ENCODE assay signal across 12 mouse cellular contexts in the genomic region with DNA sequence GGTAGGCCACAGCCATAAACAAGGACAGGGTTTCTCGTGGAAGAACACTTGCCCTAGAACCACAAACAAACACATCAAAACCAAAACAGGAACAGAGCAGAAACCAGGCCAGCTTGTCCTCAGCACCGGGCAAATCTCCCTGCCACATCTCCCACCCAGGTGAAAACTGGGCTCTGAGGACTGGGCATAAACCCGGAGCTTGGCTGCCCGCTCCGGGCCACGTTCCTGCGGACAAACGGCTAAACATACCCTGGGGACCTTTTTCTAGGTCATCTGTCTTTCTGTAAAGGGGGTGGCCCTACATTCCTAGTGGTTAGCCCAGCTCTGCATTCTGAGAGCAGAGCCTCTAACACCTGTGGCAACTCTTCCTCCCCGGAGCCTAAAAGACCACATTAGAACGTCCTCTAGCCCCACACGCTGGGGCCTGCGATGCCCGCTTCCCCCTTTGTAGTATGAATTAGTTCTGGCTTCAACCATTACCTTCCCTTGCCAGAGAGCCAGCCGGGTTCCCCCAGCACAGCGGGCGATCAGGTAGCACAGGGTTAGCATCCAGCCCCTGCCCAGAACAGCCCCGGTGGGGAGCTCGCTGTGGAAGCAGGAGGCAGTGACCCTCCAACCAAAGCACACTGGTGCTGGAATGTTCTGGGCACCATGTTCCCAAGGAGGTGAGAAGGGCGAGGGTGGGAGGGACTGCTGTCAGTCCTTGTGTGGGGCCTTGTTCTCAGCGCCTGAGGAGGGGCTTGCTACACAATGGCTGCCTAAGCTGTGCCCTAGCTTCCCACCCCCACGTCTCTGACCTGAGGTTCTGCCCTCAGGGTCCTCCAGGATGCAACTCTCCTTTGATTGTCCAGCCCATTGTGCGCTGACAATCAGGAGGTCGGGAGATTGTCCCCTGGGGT. TPM values are rescaled to one million over a fixed set of nuclear protein-coding genes. Genes with fewer than 3 reads are reported as not detected.
A peak's percentile ranks its signal among the peaks of the same experiment; 100 is the strongest.
DNase-seq lines count a peak whose midpoint lies in the region; ATAC-seq and TF ChIP-seq lines count a peak whose summit lies in the region.
"Had no signal": no experiment of that assay in that cellular context is flagged by ENCODE, and none has a peak within 500 bp of the region (broad histone marks: within the 10 kb centered on the region; RNA-seq: fewer than 3 reads in every experiment).

No protein-coding gene starts in this region.

- no peaks in the 10 kb centered on the region for H3K36me3 ChIP-seq in forebrain, embryonic 11.5 days (ENCODE audit: control insufficient read depth, insufficient read depth, low read length)
- 0 out of 2 replicates have a peak, but pooled peaks cover 2% of the 10 kb centered on the region for H3K36me3 ChIP-seq in forebrain, embryonic 15.5 days
- H3K36me3 ChIP-seq in midbrain, embryonic 11.5 days (ENCODE audit: control insufficient read depth, insufficient read depth, low read length) = no peaks in the 10 kb centered on the region
- H3K36me3 ChIP-seq in midbrain, embryonic 14.5 days (ENCODE audit: control insufficient read depth, insufficient read depth, low read length) = peaks cover 6% of the 10 kb centered on the region; the same call in 1 of the 2 replicates
- no peaks in the 10 kb centered on the region for H3K36me3 ChIP-seq in embryonic facial prominence, embryonic 10.5 days (replicated peaks)
- H3K36me3 ChIP-seq: liver, embryonic 15.5 days had no signal

- no peak overlapping the region for H3K4me2 ChIP-seq in forebrain, embryonic 11.5 days (ENCODE audit: low read depth, low read length, severe bottlenecking)
- H3K4me2 ChIP-seq in forebrain, embryonic 15.5 days (replicated peaks) = no peak overlapping the region
- H3K4me2 ChIP-seq in midbrain, embryonic 11.5 days = no peak overlapping the region
- no peak overlapping the region for H3K4me2 ChIP-seq in midbrain, embryonic 14.5 days (ENCODE audit: low read length)
- H3K4me2 ChIP-seq: liver, embryonic 15.5 days had no signal

- no peak for TF ChIP-seq CTCF in olfactory bulb, adult 2 months (IDR thresholded peaks at IDR 0.05; ENCODE audit: insufficient read depth, low read depth, low read length)

- no peak overlapping the region for H3K27ac ChIP-seq in forebrain, embryonic 11.5 days (ENCODE audit: low read depth, low read length)
- H3K27ac ChIP-seq in forebrain, embryonic 15.5 days (replicated peaks) = no peak overlapping the region
- no peak overlapping the region for H3K27ac ChIP-seq in midbrain, embryonic 11.5 days (ENCODE audit: low read depth, low read length)
- no peak overlapping the region for H3K27ac ChIP-seq in midbrain, embryonic 14.5 days (replicated peaks; ENCODE audit: low read depth, low read length)
- H3K27ac ChIP-seq in embryonic facial prominence, embryonic 10.5 days (replicated peaks) = peak overlapping the region; percentile 45
- H3K27ac ChIP-seq in olfactory bulb, adult 2 months (ENCODE audit: insufficient read depth, low read depth, low read length) = peak overlapping the region; percentile 63; the same call in 1 of the 2 replicates
- H3K27ac ChIP-seq: liver, embryonic 15.5 days had no signal

- ATAC-seq in forebrain, embryonic 11.5 days (replicated peaks; ENCODE audit: low FRiP score) = no peak
- ATAC-seq in forebrain, embryonic 15.5 days (replicated peaks) = no peak
- ATAC-seq in midbrain, embryonic 11.5 days (ENCODE audit: low FRiP score) = peak; percentile 36; the same call in 1 of the 2 replicates
- no peak for ATAC-seq in midbrain, embryonic 14.5 days (ENCODE audit: low FRiP score, low TSS enrichment)
- ATAC-seq: CD4-positive, CD25-positive, alpha-beta regulatory T cell, adult 4 months had no signal

- peak overlapping the region; percentile 23; the same call in 1 of the 2 replicates for H3K9ac ChIP-seq in forebrain, embryonic 11.5 days (ENCODE audit: low read length)
- H3K9ac ChIP-seq in forebrain, embryonic 15.5 days (replicated peaks) = no peak overlapping the region
- H3K9ac ChIP-seq in midbrain, embryonic 11.5 days (ENCODE audit: low read length) = no peak overlapping the region; the same call in 1 of the 2 replicates
- H3K9ac ChIP-seq in midbrain, embryonic 14.5 days (replicated peaks; ENCODE audit: low read length) = no peak overlapping the region; the same call in 1 of the 2 replicates
- H3K9ac ChIP-seq: liver, embryonic 15.5 days had no signal

- H3K4me3 ChIP-seq in forebrain, embryonic 11.5 days (ENCODE audit: low read depth, low read length) = no peak overlapping the region
- no peak overlapping the region for H3K4me3 ChIP-seq in forebrain, embryonic 15.5 days
- H3K4me3 ChIP-seq in midbrain, embryonic 11.5 days (ENCODE audit: low read depth, low read length) = no peak overlapping the region
- H3K4me3 ChIP-seq in midbrain, embryonic 14.5 days (replicated peaks; ENCODE audit: low read depth, low read length) = no peak overlapping the region
- H3K4me3 ChIP-seq in embryonic facial prominence, embryonic 10.5 days = 0 out of 2 replicates have a peak overlapping the region, but pooled peaks have one; percentile 11
- H3K4me3 ChIP-seq in olfactory bulb, adult 2 months (ENCODE audit: insufficient read depth, low read depth, low read length) = peak overlapping the region; percentile 11; the same call in 1 of the 2 replicates
- H3K4me3 ChIP-seq: liver, embryonic 15.5 days had no signal

- 55% methylated on average over 23 of the region's 23 CpGs for WGBS in forebrain, embryonic 11.5 days
- 58% methylated on average over 23 of the region's 23 CpGs for WGBS in forebrain, embryonic 15.5 days
- 47% methylated on average over 23 of the region's 23 CpGs for WGBS in midbrain, embryonic 11.5 days
- 44% methylated on average over 23 of the region's 23 CpGs for WGBS in midbrain, embryonic 14.5 days
- WGBS in embryonic facial prominence, embryonic 10.5 days = 51% methylated on average over 23 of the region's 23 CpGs
- 58% methylated on average over 23 of the region's 23 CpGs for WGBS in olfactory bulb, adult 2 months

- TF ChIP-seq POLR2A in olfactory bulb, adult 2 months (IDR thresholded peaks at IDR 0.05; ENCODE audit: insufficient read depth, low read depth, low read length) = no peak

- no peak for DNase-seq in forebrain, embryonic 11.5 days (ENCODE audit: low spot score)
- no peak for DNase-seq in midbrain, embryonic 11.5 days (ENCODE audit: low spot score, missing footprints)
- no peak for DNase-seq in midbrain, embryonic 14.5 days
- no peak for DNase-seq in embryonic facial prominence, embryonic 10.5 days (ENCODE audit: low spot score)
- no peak for DNase-seq in urinary bladder, adult 2 months (ENCODE audit: low spot score)
- DNase-seq: cerebellum, postnatal 14 days; gastrocnemius, postnatal 25 days; spleen, adult 18-20 months had no signal

- H3K27me3 ChIP-seq in forebrain, embryonic 11.5 days (ENCODE audit: control insufficient read depth, insufficient read depth, low read length) = no peaks in the 10 kb centered on the region
- no peaks in the 10 kb centered on the region for H3K27me3 ChIP-seq in forebrain, embryonic 15.5 days
- no peaks in the 10 kb centered on the region for H3K27me3 ChIP-seq in midbrain, embryonic 11.5 days (ENCODE audit: control insufficient read depth, insufficient read depth, low read length)
- H3K27me3 ChIP-seq in midbrain, embryonic 14.5 days (ENCODE audit: control insufficient read depth, insufficient read depth, low read length) = no peaks in the 10 kb centered on the region
- peaks cover 28% of the 10 kb centered on the region; the same call in 1 of the 2 replicates for H3K27me3 ChIP-seq in embryonic facial prominence, embryonic 10.5 days (replicated peaks; ENCODE audit: low read depth, poor library complexity, severe bottlenecking)
- H3K27me3 ChIP-seq: liver, embryonic 15.5 days had no signal

- no peaks in the 10 kb centered on the region for H3K9me3 ChIP-seq in forebrain, embryonic 11.5 days (ENCODE audit: control insufficient read depth, low read length)
- H3K9me3 ChIP-seq in forebrain, embryonic 15.5 days = no peaks in the 10 kb centered on the region
- no peaks in the 10 kb centered on the region for H3K9me3 ChIP-seq in midbrain, embryonic 11.5 days (ENCODE audit: control insufficient read depth, low read length)
- no peaks in the 10 kb centered on the region for H3K9me3 ChIP-seq in midbrain, embryonic 14.5 days (ENCODE audit: control insufficient read depth, low read length)
- no peaks in the 10 kb centered on the region for H3K9me3 ChIP-seq in embryonic facial prominence, embryonic 10.5 days
- H3K9me3 ChIP-seq: liver, embryonic 15.5 days had no signal

- peaks cover 11% of the 10 kb centered on the region for H3K4me1 ChIP-seq in forebrain, embryonic 11.5 days (replicated peaks; ENCODE audit: control insufficient read depth, insufficient read depth, low read length)
- peaks cover 15% of the 10 kb centered on the region for H3K4me1 ChIP-seq in forebrain, embryonic 15.5 days
- peaks cover 20% of the 10 kb centered on the region for H3K4me1 ChIP-seq in midbrain, embryonic 11.5 days (ENCODE audit: control insufficient read depth, insufficient read depth, low read length)
- H3K4me1 ChIP-seq in midbrain, embryonic 14.5 days (ENCODE audit: control insufficient read depth, insufficient read depth, low read length) = peaks cover 19% of the 10 kb centered on the region
- H3K4me1 ChIP-seq in embryonic facial prominence, embryonic 10.5 days = peaks cover 62% of the 10 kb centered on the region
- peaks cover 41% of the 10 kb centered on the region for H3K4me1 ChIP-seq in olfactory bulb, adult 2 months (ENCODE audit: control insufficient read depth, insufficient read depth, low read length)

RNA-seq across cellular contexts. Expression of a gene that starts 27.2 kb away (rescaled TPM):
- polyA plus RNA-seq in forebrain, embryonic 11.5 days (2014; fragmentation: Nextera tagmentation; extraction: Ambion mirVana) = 2.8 and 3.5 TPM in 2 replicates
- 21.9 and 22.5 TPM in 2 replicates for polyA plus RNA-seq in forebrain, embryonic 15.5 days (2015; fragmentation: Nextera tagmentation; extraction: Ambion mirVana)
- polyA plus RNA-seq in midbrain, embryonic 11.5 days (2014; fragmentation: Nextera tagmentation; extraction: Ambion mirVana) = 1.3 TPM in 2 replicates
- polyA plus RNA-seq in midbrain, embryonic 14.5 days (2014; fragmentation: Nextera tagmentation; extraction: Ambion mirVana) = 34.6 and 36.1 TPM in 2 replicates
- 0.84 and 1.6 TPM in 2 replicates for polyA plus RNA-seq in embryonic facial prominence, embryonic 10.5 days (2016; fragmentation: Nextera tagmentation; extraction: Ambion mirVana)
- polyA plus RNA-seq in olfactory bulb, adult 2 months (2012; ENCODE audit: insufficient read depth, insufficient read length, low replicate concordance, missing spikeins) = not detected in 2 replicates
- 15.2 and 15.3 TPM in 2 replicates for polyA plus RNA-seq in urinary bladder, adult 2 months (2012; rRNA removed)
- polyA plus RNA-seq: CD4-positive, CD25-positive, alpha-beta regulatory T cell, adult 4 months had no signal

Comparison
In these comparisons a context has a peak if more than half of its experiments do, and no peak if none do; other contexts are left out.
1. H3K27ac ChIP-seq: peak in embryonic facial prominence, embryonic 10.5 days (single experiment) and olfactory bulb, adult 2 months (single experiment); none in forebrain, embryonic 11.5 days (single experiment), forebrain, embryonic 15.5 days (single experiment), midbrain, embryonic 11.5 days (single experiment) and midbrain, embryonic 14.5 days (single experiment).
2. H3K4me3 ChIP-seq: peak in embryonic facial prominence, embryonic 10.5 days (single experiment) and olfactory bulb, adult 2 months (single experiment); none in forebrain, embryonic 11.5 days (single experiment), forebrain, embryonic 15.5 days (single experiment), midbrain, embryonic 11.5 days (single experiment) and midbrain, embryonic 14.5 days (single experiment).